Comparison of ENCODE assay signal across 18 mouse cellular contexts in genomic region chr2:108825981-108826380, GRCm38 (mm10).
A peak's percentile ranks its signal among the peaks of the same experiment; 100 is the strongest.
DNase-seq lines count a peak whose midpoint lies in the region; ATAC-seq and TF ChIP-seq lines count a peak whose summit lies in the region.
"Had no signal": no experiment of that assay in that cellular context is flagged by ENCODE, and none has a peak within 500 bp of the region (broad histone marks: within the 10 kb centered on the region; RNA-seq: fewer than 3 reads in every experiment).

No protein-coding gene starts in this region.

- no peak overlapping the region for H3K4me2 ChIP-seq in stomach, postnatal 0 days (replicated peaks; ENCODE audit: low read depth)
- no peak overlapping the region for H3K4me2 ChIP-seq in lung, postnatal 0 days (replicated peaks; ENCODE audit: low read depth, low read length)
- H3K4me2 ChIP-seq: liver, embryonic 12.5 days; lung, embryonic 14.5 days; midbrain, embryonic 12.5 days had no signal

- ATAC-seq in stomach, postnatal 0 days (ENCODE audit: low FRiP score, low TSS enrichment), result no peak
- ATAC-seq in lung, postnatal 0 days, result no peak
- ATAC-seq: liver, embryonic 12.5 days had no signal

- H3K27me3 ChIP-seq in stomach, postnatal 0 days (ENCODE audit: control insufficient read depth, insufficient read depth, low read length), result no peaks in the 10 kb centered on the region
- H3K27me3 ChIP-seq in lung, postnatal 0 days (replicated peaks; ENCODE audit: insufficient read depth, low read length), result no peaks in the 10 kb centered on the region
- H3K27me3 ChIP-seq: liver, embryonic 12.5 days; midbrain, embryonic 12.5 days had no signal

- no peak overlapping the region for H3K27ac ChIP-seq in stomach, postnatal 0 days (replicated peaks)
- H3K27ac ChIP-seq in lung, postnatal 0 days (ENCODE audit: low read length), result no peak overlapping the region
- H3K27ac ChIP-seq: limb, embryonic 10.5 days; liver, embryonic 12.5 days; midbrain, embryonic 12.5 days had no signal

- H3K36me3 ChIP-seq in stomach, postnatal 0 days (ENCODE audit: control insufficient read depth, insufficient read depth, low read length), result no peaks in the 10 kb centered on the region
- H3K36me3 ChIP-seq in lung, postnatal 0 days (ENCODE audit: insufficient read depth, low read length), result no peaks in the 10 kb centered on the region
- H3K36me3 ChIP-seq: limb, embryonic 10.5 days; liver, embryonic 12.5 days; midbrain, embryonic 12.5 days had no signal

- intact Hi-C loops in left cerebral cortex, postnatal 14 days (cut with DNase I), result no loop called here

- no peaks in the 10 kb centered on the region for H3K4me1 ChIP-seq in stomach, postnatal 0 days (replicated peaks; ENCODE audit: control insufficient read depth, insufficient read depth)
- no peaks in the 10 kb centered on the region for H3K4me1 ChIP-seq in lung, postnatal 0 days (ENCODE audit: insufficient read depth, low read depth, low read length)
- H3K4me1 ChIP-seq: liver, embryonic 12.5 days had no signal

- H3K9me3 ChIP-seq in stomach, postnatal 0 days (ENCODE audit: control insufficient read depth, low read length), result no peaks in the 10 kb centered on the region
- no peaks in the 10 kb centered on the region for H3K9me3 ChIP-seq in lung, postnatal 0 days (ENCODE audit: low read length)
- H3K9me3 ChIP-seq: limb, embryonic 10.5 days; liver, embryonic 12.5 days; midbrain, embryonic 12.5 days had no signal

- no peak overlapping the region for H3K9ac ChIP-seq in stomach, postnatal 0 days (ENCODE audit: low read length)
- H3K9ac ChIP-seq in lung, postnatal 0 days (replicated peaks; ENCODE audit: low read depth), result no peak overlapping the region
- H3K9ac ChIP-seq: liver, embryonic 12.5 days; lung, embryonic 14.5 days; midbrain, embryonic 12.5 days had no signal

- DNase-seq in frontal cortex, adult 2 months (ENCODE audit: extremely low spot score in 1 of 2, low spot score in 1 of 2), result peak; percentile 49 to 72
- DNase-seq in frontal cortex, postnatal 14 days (ENCODE audit: low spot score in 2 of 2), result no peak
- DNase-seq in 3T3-L1 (ENCODE audit: low read depth, low spot score), result peak; percentile 16
- DNase-seq in frontal cortex, postnatal 10 days (ENCODE audit: low spot score in 2 of 2), result peak; percentile 8 to 14
- peak; percentile 38 to 63 for DNase-seq in left cerebral cortex, postnatal 14 days (ENCODE audit: low spot score in 2 of 2)
- DNase-seq in stomach, postnatal 0 days (ENCODE audit: low spot score), result no peak
- DNase-seq in lung, postnatal 0 days (ENCODE audit: low spot score), result no peak
- no peak for DNase-seq in gastrocnemius, postnatal 10 days
- DNase-seq: adrenal gland, postnatal 14 days; cerebellum, adult 18-20 months; cerebellum, postnatal 36 days; heart, adult 18-20 months; kidney, adult 2 months; kidney, postnatal 14 days; lung, embryonic 14.5 days had no signal

- H3K4me3 ChIP-seq in stomach, postnatal 0 days (ENCODE audit: low read depth, low read length), result no peak overlapping the region
- no peak overlapping the region for H3K4me3 ChIP-seq in lung, postnatal 0 days (ENCODE audit: low read depth, low read length)
- H3K4me3 ChIP-seq: limb, embryonic 10.5 days; liver, embryonic 12.5 days; midbrain, embryonic 12.5 days had no signal

- no peak for TF ChIP-seq EP300 in stomach, postnatal 0 days (optimal IDR thresholded peaks at IDR 0.05)
- no peak for TF ChIP-seq EP300 in lung, postnatal 0 days (IDR thresholded peaks at IDR 0.05)

- no peak for TF ChIP-seq CTCF in stomach, postnatal 0 days (IDR thresholded peaks at IDR 0.05; ENCODE audit: low read depth)
- no peak for TF ChIP-seq CTCF in lung, postnatal 0 days (IDR thresholded peaks at IDR 0.05)

- 45% methylated on average over 5 of the region's 5 CpGs for WGBS in stomach, postnatal 0 days
- whole genome bisulfite sequencing in lung, postnatal 0 days, result 64% methylated on average over 5 of the region's 5 CpGs

Comparison
In these comparisons a context has a peak if more than half of its experiments do, and no peak if none do; other contexts are left out.
1. DNase-seq: peak in frontal cortex, adult 2 months (2 of 2), 3T3-L1 (single experiment), frontal cortex, postnatal 10 days (2 of 2) and left cerebral cortex, postnatal 14 days (2 of 2); none in frontal cortex, postnatal 14 days (0 of 2), stomach, postnatal 0 days (single experiment), lung, postnatal 0 days (single experiment) and gastrocnemius, postnatal 10 days (single experiment).